Mouse (Mus musculus): ENCODE data around the gene Olfr65. TPM values are rescaled to one million over a fixed set of nuclear protein-coding genes. Genes with fewer than 3 reads are reported as not detected.

Olfr65 gene
- polyA plus RNA-seq, 1 experiment from 2014 or later = not detected

Other genes with a start within 250 kb of the Olfr65 start
- gene Olfr623, start 239.8 kb upstream of the Olfr65 start, polyA plus RNA-seq (2014; fragmentation: Nextera tagmentation; extraction: Ambion mirVana) = not detected in 2 replicates
- not detected in 2 replicates for gene Olfr624, start 232.3 kb upstream of the Olfr65 start, polyA plus RNA-seq (2014; fragmentation: Nextera tagmentation; extraction: Ambion mirVana)
- gene Olfr625-ps1, start 220.8 kb upstream of the Olfr65 start, polyA plus RNA-seq (2014; fragmentation: Nextera tagmentation; extraction: Ambion mirVana) = not detected in 2 replicates
- not detected in 2 replicates for gene Olfr243, start 188.8 kb upstream of the Olfr65 start, polyA plus RNA-seq (2014; fragmentation: Nextera tagmentation; extraction: Ambion mirVana)
- gene Olfr628, start 173.1 kb upstream of the Olfr65 start, polyA plus RNA-seq (2014; fragmentation: Nextera tagmentation; extraction: Ambion mirVana) = not detected in 2 replicates
- gene Olfr629, start 158.5 kb upstream of the Olfr65 start, polyA plus RNA-seq (2014; fragmentation: Nextera tagmentation; extraction: Ambion mirVana) = not detected in 2 replicates
- not detected in 2 replicates for gene Olfr630, start 146.2 kb upstream of the Olfr65 start, polyA plus RNA-seq (2014; fragmentation: Nextera tagmentation; extraction: Ambion mirVana)
- gene Olfr69, start 131.9 kb upstream of the Olfr65 start, polyA plus RNA-seq (2014; fragmentation: Nextera tagmentation; extraction: Ambion mirVana) = not detected in 2 replicates
- not detected in 2 replicates for gene Olfr68, start 123.8 kb upstream of the Olfr65 start, polyA plus RNA-seq (2014; fragmentation: Nextera tagmentation; extraction: Ambion mirVana)
- not detected in 2 replicates for gene Olfr67, start 111.7 kb upstream of the Olfr65 start, polyA plus RNA-seq (2014; fragmentation: Nextera tagmentation; extraction: Ambion mirVana)
- gene Hbb-bt, start 89.5 kb upstream of the Olfr65 start, polyA plus RNA-seq (2014; fragmentation: Nextera tagmentation; extraction: Ambion mirVana) = 1,734 and 1,868 TPM in 2 replicates
- gene Hbb-bs, start 75.4 kb upstream of the Olfr65 start, polyA plus RNA-seq (2014; fragmentation: Nextera tagmentation; extraction: Ambion mirVana) = 4,248 and 5,201 TPM in 2 replicates
- gene Hbb-bh2, start 63.0 kb upstream of the Olfr65 start, polyA plus RNA-seq (2014; fragmentation: Nextera tagmentation; extraction: Ambion mirVana) = not detected in 2 replicates
- 2.1 and 3.6 TPM in 2 replicates for gene Hbb-bh1, start 60.3 kb upstream of the Olfr65 start, polyA plus RNA-seq (2014; fragmentation: Nextera tagmentation; extraction: Ambion mirVana)
- 178 and 712 TPM in 2 replicates for gene Hbb-y, start 50.3 kb upstream of the Olfr65 start, polyA plus RNA-seq (2014; fragmentation: Nextera tagmentation; extraction: Ambion mirVana)
- not detected in 2 replicates for gene Olfr66, start 17.2 kb upstream of the Olfr65 start, polyA plus RNA-seq (2014; fragmentation: Nextera tagmentation; extraction: Ambion mirVana)
- not detected in 2 replicates for gene Olfr64, start 9.0 kb upstream of the Olfr65 start, polyA plus RNA-seq (2014; fragmentation: Nextera tagmentation; extraction: Ambion mirVana)
- gene Olfr631, start 25.3 kb downstream of the Olfr65 start, polyA plus RNA-seq (2014; fragmentation: Nextera tagmentation; extraction: Ambion mirVana) = not detected in 2 replicates
- not detected in 2 replicates for gene Olfr632, start 30.9 kb downstream of the Olfr65 start, polyA plus RNA-seq (2014; fragmentation: Nextera tagmentation; extraction: Ambion mirVana)
- not detected in 2 replicates for gene Olfr633, start 41.0 kb downstream of the Olfr65 start, polyA plus RNA-seq (2014; fragmentation: Nextera tagmentation; extraction: Ambion mirVana)
- gene Olfr635, start 67.7 kb downstream of the Olfr65 start, polyA plus RNA-seq (2014; fragmentation: Nextera tagmentation; extraction: Ambion mirVana) = not detected in 2 replicates
- gene Olfr638, start 95.3 kb downstream of the Olfr65 start, polyA plus RNA-seq (2014; fragmentation: Nextera tagmentation; extraction: Ambion mirVana) = not detected in 2 replicates
- gene Olfr639, start 113.8 kb downstream of the Olfr65 start, polyA plus RNA-seq (2014; fragmentation: Nextera tagmentation; extraction: Ambion mirVana) = 0.03 TPM in 1 of 2 replicates, not detected in the other
- not detected in 2 replicates for gene Olfr640, start 122.1 kb downstream of the Olfr65 start, polyA plus RNA-seq (2014; fragmentation: Nextera tagmentation; extraction: Ambion mirVana)
- not detected in 2 replicates for gene Olfr641, start 132.0 kb downstream of the Olfr65 start, polyA plus RNA-seq (2014; fragmentation: Nextera tagmentation; extraction: Ambion mirVana)
- gene Olfr642, start 149.2 kb downstream of the Olfr65 start, polyA plus RNA-seq (2014; fragmentation: Nextera tagmentation; extraction: Ambion mirVana) = not detected in 2 replicates
- not detected in 2 replicates for gene 4930516K23Rik, start 158.0 kb downstream of the Olfr65 start, polyA plus RNA-seq (2014; fragmentation: Nextera tagmentation; extraction: Ambion mirVana)
- gene Olfr644, start 168.4 kb downstream of the Olfr65 start, polyA plus RNA-seq (2014; fragmentation: Nextera tagmentation; extraction: Ambion mirVana) = not detected in 2 replicates
- gene Olfr645, start 182.0 kb downstream of the Olfr65 start, polyA plus RNA-seq (2014; fragmentation: Nextera tagmentation; extraction: Ambion mirVana) = not detected in 2 replicates
- gene Olfr646, start 201.4 kb downstream of the Olfr65 start, polyA plus RNA-seq (2014; fragmentation: Nextera tagmentation; extraction: Ambion mirVana) = not detected in 2 replicates
- gene Ubqln5, start 226.3 kb downstream of the Olfr65 start, polyA plus RNA-seq (2014; fragmentation: Nextera tagmentation; extraction: Ambion mirVana) = not detected in 2 replicates
- not detected in 2 replicates for gene Olfr643, start 233.9 kb downstream of the Olfr65 start, polyA plus RNA-seq (2014; fragmentation: Nextera tagmentation; extraction: Ambion mirVana)
- gene Ubqln3, start 239.8 kb downstream of the Olfr65 start, polyA plus RNA-seq (2014; fragmentation: Nextera tagmentation; extraction: Ambion mirVana) = not detected in 2 replicates
- not detected in 2 replicates for gene Ubqlnl, start 247.1 kb downstream of the Olfr65 start, polyA plus RNA-seq (2014; fragmentation: Nextera tagmentation; extraction: Ambion mirVana)

All from hindbrain, embryonic 14.5 days (tissue).